Mouse (Mus musculus) v-Abl transformed pro-B cells (cell line): ENCODE results near the gene Ndufa12.

Experiments
- in situ Hi-C, 2 experiments: fragments of 400-800 bp; cut with MboI; formaldehyde crosslinking; loops; one replicate each; pipeline ENCODE4 v1.15.1; 2025; ENCODE audit not compliant: unreplicated experiment in 2 of 2

Ndufa12 gene

DNA sequence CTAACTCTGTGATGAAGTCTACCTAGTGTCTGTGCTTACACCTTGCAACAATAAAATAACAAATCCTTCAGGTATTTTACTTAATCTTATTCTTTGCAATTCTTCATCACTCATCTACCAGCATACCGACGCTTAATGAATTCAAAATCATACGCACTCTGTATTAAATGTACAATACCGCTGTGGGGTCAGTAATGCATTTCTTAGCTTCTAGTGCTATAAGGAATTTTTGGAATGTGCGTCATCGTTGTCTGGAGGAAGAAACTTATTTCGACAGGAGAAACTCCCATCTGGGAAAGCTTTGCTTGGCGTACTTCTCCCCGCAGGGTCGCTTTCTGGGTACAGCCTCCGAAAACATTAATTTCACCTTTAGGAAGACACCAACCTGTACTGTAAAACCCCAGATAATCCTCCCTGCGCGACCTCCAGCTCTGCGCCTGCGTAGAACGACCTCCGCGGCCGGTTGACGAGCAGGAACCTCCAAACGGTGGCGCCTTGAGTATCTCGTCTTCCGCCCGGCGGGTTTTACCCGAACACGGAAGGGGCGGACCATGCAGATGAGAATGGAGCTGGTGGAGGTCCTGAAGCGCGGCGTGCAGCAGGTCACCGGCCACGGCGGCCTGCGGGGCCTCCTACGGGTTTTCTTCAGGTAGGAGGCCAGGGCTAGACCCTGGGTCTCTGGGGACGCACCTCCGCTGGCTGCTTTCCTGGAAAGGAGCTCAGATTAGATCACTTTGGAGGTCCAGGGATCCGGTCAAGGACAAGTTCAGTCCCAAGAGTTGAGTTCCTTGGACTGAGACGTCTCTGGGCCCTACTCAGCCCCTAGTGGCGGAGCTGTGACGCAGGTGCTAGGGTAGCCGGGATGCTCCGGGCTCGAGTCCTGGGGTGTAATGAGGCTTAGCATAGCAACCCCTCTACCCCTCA lies at the start of gene Ndufa12:
Ndufa12 (plus strand) TSS at position 239 of the 924 bp plus-strand sequence.
- in situ Hi-C loops = no loop called here

DNA sequence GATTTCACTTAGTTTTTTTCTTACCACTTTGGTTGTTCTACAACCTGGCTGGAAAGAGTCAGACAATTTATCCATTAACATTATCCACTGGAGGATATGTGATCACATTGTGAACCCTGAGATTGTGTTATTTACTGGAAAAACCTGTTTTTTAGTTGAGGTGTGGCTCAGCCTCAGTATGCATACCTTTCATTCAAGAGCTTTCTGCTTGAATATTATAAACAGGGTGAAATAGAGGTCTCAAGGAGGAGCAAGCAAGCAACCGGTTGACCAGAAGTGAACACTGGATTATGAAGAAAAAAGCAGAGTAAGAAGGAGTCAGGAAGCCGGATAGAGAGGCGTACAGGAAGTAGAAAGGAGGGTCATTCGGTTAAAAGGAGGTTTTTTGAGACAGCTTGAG lies 47.0 kb upstream of the Ndufa12 start:
- in situ Hi-C loops = no loop called here

DNA sequence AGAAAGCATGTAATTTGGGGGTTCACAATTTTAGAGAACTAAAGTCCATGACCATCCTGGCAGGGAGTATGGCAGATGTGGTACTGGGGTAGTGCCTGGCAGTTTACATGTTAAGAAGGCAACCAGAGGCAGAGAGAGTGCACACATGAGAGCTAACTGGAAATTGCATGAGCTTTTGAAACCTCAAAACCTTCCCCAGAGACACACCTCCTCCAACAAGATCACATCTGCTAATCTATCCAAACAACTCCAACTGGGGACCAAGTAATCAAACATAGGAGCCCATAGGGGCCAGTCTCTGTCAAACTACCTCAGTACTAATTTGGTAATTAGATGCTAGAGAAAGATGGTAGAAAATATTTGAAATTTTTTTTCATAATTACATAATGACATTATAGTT lies 44.7 kb upstream of the Ndufa12 start:
- in situ Hi-C loops = no loop called here

DNA sequence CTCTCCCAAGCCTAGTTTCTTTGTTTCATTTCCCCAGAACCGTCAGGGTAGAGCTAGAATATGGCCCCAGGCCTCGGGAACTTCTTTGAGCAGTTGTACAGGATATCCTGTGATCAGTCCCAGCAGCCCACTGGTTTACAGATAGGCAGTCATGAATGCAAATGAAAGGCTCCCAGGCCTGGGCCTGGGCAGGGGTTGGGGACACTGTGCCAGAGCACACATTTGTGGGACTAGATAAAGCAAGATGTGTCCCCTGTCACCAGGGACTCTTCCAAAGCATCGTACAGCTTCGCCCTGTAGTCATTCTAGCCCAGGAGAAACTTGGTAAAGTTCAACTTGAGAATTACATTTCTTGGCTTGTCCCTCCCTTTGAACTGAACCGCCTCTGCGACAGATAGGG lies 39.6 kb upstream of the Ndufa12 start:
- in situ Hi-C loops = no loop called here

DNA sequence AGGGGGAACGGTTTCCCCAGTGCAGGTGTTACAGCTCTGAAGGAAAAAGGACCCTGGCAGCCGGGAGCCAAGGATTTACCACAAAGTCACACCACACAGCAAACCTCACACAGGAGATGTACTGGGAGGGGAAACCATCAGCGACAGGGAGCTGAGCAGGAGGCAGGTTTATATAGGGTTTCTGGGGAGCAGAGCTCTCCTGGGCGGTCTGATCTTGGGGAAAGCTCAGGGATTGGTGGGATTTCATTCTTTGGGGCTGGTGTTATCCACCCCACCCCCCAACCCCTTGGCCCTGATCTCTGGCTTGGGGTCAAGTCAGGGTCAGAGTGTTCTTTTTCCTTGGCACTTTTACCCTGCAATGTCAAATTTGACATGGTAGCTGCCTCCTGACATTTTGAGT lies 39.1 kb upstream of the Ndufa12 start:
- in situ Hi-C loops = no loop called here

DNA sequence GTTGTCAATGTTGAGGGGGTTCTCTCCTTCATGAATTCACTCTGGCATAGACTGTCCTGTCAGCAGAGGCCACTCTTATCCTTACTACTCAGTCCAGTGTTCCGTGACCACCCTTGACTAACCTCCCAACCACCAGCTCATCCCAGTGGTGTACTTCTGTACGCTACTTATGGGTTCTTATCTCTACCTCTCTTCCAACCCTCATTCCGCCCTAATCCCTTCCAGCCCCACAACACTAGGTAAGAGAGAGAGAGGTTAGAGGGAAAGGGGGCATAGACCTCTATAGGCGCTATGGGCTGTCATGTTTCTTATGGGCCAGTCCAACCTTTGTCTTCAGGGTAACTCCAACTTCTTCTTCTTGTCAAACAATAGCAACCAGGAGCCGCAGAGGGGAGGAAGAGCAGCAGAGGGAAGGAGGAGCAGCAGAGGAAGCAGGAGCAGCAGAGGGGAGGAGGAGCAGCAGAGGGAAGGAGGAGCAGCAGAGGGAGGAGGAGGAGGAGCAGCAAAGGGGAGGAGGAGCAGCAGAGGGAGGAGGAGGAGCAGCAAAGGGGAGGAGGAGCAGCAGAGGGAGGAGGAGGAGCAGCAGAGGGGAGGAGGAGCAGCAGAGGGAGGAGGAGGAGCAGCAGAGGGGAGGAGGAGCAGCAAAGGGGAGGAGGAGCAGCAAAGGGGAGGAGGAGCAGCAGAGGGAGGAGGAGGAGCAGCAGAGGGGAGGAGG lies 37.3 kb upstream of the Ndufa12 start:
- in situ Hi-C loops = no loop called here

DNA sequence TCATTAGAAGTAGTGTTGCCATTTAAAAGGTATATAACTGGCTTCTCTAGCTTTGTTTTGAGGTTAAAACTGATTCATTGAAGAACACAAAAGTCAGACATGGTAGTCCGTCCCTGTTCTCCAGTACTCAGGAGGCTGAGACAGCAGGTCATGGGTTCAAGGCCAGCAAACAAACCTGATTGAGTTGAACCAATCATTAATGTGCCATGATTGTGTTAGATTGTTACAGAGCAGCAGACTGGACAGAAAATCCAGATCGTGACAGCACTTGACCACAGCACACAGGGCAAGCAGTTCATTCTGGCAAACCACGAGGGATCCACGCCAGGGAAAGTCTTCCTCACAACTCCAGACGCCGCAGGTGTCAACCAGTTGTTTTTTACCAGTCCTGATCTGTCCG lies 36.5 kb upstream of the Ndufa12 start:
- in situ Hi-C loops = no loop called here

DNA sequence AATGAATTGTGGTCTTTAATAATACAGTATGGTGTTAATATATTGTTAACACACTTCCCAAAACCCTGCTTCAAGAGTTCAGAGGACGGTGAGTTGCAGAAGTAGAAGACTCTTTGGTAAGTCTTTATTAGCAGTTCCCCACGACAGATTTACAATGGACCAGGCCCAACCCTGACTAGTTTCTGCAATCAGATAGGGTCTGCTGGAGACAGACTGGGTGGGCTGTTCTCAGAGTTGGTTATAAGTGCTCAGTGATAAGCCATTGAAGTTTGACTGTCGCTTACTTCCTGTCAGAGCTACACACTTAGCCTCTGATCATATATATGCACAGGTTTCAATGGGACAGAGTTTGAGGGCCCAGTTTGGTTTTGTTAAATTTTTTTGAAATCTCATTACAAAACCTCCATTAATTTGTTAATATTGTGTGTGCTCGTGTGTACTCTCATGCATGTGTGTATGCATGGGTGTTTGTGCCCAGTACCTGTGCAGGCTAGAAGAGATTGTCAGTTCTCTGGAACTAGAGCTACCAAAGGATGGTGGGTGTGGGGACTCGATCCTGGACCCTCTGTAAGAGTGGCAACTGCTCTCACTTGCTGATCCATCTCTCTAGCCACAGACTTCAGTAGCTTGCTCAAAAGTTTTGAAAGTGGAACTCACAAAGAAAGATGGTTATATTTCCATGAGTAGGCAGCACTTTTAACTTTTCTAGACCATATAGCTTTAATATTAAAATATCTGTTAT lies 34.2 kb upstream of the Ndufa12 start:
- in situ Hi-C loops = no loop called here

DNA sequence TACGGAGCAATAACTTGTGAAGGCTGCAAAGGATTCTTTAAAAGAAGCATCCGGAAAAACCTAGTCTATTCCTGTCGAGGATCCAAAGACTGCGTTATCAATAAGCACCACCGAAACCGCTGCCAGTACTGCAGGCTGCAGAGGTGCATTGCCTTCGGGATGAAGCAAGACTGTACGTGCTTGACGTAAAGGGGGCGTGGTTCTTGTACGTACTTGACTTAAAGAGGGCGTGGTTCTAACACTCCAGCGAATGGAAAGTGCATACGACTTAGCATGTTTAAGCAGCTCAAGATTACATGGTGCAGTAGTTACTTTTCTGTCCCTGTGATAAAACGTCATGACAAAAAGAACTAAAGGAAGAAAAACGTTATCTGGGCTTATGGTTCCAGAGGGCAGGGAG lies 33.1 kb upstream of the Ndufa12 start:
- in situ Hi-C loops = no loop called here

DNA sequence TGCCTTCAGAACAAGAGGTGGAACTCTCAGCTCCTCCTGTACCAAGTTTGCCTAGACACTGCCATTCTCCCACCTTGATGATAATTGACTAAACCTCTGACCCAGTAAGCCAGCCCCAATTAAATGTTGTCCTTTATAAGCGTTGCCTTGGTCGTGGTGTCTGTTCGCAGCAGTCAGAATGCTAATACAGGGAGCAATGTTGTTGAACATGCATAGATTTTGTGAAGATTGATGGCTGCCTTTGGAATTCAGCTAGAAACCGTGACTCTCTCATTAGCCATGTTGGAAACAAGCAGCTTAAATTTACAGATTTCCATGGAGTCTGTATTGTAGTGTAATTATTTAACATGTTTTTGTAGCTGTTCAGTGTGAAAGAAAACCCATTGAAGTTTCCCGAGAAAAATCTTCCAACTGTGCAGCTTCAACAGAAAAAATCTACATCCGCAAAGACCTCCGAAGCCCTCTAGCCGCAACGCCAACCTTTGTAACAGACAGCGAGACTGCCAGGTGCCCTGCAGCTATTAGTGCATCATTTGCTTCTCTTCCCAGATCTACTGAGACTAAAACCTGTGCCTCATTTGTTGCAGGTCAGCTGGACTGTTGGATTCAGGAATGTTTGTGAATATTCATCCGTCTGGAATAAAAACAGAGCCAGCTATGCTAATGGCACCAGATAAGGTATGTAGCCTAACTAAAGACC lies 31.3 kb upstream of the Ndufa12 start:
- in situ Hi-C loops = no loop called here

DNA sequence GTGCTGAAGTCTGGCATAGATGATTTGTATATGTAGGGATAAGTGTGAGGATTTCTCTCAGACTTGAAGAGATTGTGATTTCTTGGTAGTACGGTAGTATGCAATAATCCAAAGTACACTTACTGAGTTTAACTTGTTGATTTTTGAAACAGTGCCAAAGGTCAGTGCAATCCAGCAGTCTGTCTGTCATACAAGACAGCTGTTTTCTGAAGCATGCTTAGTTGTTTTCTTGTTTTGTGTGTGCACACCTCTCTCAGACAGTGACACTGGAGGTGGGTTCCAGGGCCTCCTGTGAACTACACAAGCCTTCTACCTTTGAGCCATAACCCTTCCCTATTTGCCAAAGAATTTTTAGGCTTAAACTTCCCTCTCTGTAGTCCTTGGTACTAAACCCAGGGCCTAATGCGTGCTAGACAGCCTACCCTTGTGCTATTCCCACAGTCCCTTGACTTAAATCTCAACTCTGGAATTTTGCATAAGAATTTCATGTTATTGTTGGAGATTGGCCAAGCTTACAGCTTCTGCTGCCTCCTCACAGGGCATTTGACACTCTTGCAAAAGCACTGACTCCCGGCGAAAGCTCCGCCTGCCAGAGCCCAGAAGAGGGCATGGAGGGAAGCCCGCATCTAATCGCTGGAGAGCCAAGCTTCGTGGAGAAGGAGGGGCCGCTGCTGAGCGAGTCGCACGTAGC lies 26.9 kb upstream of the Ndufa12 start:
- in situ Hi-C loops = no loop called here

DNA sequence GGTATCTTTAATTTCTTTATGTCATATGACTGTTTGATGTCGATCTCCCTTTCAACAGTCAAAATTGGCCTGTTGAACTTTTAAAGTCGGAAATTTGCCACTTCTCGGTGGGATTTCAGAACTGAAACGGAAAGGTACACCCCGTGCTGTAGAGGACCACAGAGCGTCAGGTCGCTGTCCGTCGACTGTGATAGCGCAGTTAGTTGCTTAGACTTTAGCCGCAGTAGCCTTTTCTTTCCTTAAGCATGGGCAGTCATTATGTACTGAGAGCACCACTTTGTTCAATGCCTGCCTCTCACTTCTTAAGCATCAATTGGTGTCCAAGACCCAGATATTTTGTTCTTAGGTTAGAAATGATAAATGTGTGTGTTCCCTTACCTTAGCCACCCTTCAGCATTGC lies 26.4 kb upstream of the Ndufa12 start:
- in situ Hi-C loops = no loop called here

DNA sequence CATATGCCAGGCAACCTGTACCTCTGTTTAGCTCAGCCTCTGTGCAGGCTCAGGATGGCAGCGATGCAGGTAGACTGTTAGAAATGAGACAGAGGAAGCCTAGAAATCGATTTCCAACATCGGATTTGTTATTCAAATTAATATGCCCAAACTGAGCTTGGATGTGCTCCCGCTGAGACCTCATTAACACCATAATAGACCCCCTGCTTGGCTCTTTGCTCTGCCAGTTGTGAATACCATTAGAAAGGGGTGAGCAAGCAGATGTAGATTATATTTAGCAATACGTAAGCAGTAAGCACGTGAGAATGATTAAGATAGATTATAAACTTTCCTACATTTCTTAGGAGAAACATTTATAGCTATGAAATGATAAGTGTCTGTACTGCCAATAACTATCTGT lies 25.8 kb upstream of the Ndufa12 start:
- in situ Hi-C loops = no loop called here

DNA sequence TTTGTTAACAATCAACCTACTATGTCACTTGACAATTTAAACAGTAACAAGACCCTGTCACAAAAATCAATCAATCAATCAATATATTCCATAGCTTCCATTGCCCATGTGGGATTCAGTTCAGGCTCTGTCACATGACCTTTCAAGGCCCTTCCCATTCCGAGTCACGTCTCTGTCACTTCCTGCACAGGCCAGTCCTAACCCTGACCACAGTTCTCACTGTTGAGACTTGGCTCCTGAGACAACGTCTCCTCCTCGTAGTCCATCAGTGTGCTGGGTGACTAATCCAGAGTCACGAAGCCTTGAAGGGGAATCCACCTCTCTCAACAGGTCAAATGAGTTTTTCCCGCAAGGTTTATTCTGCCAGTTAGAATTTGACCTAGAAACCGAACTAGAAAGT lies 23.9 kb upstream of the Ndufa12 start:
- in situ Hi-C loops = no loop called here

DNA sequence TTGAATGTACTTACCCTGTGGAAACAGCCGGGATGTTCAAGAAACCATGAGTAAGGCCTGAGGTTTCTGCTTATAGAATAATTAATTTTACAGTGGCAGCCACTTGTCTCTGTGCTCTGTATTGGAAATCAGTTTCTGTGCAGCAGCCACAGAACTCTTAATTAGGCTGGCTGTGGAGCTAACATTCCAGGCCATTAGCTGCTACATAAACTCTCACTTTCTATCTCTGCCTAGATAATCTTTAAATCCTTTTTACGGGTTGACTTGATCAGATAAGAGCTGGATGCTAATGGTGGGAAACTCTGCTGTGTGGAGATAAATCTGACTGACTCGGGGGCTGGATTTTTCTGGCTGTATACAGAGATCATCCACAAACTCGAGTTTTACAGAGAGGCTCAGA lies 15.3 kb upstream of the Ndufa12 start:
- in situ Hi-C loops = no loop called here

DNA sequence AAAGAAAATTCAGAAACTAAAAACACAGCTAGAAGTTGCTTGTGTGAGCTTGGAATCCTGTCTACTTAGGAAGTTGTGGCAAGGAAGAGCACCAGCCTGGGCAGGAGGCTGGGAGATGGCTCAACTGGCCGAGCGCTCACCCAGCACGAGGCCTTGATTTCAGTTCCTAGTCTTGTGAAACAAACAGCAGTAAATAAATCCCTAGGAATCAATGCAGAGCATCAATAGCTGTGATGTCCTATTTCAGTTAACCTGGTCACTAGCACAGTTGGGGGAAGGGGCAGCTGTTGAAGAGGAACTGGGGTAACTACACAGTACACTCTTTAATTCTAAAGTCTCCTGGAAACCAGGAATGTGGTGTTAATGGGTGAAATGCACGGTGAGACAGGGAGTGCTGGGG lies 6.5 kb downstream of the Ndufa12 start:
- in situ Hi-C loops = loop anchor here in 1 of 2 experiments (25.0 kb wide), 1 partner anchor 757 kb away; no protein-coding TSS in a partner anchor

DNA sequence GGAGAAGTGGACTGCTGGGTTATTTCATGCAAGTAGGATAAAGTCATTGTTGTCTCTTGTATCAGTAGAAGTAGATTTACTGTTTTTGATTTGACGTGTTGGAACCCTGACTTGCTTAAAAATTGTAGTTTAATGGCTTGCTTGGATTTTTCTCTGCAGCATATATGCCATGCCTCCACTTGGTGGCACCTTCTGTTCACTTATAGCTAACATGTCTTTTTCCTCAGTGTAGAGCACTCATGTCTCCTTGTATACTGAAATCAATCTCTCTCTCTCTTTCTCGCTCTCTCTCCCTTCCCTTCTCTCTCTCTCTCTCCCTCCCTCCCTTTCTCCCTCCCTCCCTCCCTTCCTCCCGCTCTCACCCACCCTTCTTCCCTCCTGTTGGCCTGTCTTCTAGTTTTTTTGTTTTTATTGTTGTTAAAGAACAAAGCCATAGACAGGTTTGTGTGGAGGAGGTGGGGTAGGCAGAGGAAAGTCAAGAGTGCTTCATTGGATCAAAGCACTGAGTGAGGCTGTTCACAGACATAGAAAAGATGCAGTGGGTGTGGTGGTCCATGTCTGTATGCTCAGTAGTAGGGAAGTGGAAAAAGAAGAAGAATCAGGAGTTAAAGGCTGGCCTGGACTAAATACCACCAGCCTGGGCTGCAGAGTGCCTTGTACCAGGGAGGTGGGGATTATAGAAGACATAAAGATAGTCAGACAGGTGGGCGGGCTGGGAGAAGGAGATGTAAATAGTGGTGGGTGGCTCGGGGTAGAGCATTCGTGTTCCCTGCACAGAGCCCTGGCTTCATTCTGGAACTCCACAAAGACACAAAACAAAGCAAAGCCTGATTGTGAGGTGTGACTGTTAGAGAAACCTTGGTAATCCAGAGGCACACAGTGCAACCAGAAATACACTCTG lies 12.4 kb downstream of the Ndufa12 start:
- in situ Hi-C loops = loop anchor here in 1 of 2 experiments (25.0 kb wide), 1 partner anchor 751 kb away; no protein-coding TSS in a partner anchor

DNA sequence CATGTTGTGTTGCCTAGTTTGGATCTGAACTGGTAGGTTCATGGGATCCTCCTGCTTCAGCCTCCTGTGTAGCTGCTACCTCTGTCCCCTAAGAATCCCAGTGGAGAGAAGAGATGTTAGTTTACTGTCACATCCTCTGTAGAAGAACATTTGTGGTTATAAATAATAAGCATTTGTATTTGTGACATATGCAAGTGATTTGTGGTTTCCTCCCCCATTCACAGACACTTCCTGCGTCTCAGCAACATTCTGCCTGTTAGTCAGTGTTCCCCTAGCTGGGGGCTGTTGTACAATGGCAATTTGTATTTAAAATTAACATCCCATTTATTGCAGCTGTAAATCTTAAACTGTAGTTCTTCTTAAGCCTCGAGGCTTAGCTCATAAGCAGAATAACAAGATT lies 13.2 kb downstream of the Ndufa12 start:
- in situ Hi-C loops = loop anchor here in 1 of 2 experiments (25.0 kb wide), 1 partner anchor 751 kb away; no protein-coding TSS in a partner anchor
